Mouse (Mus musculus): ENCODE measurements at regions not wholly inside any gene's neighbourhood (a gene's known extent, or its start where the extent isn't known, plus 50 kb on each side); places are given as distances from the start of the nearest gene placed in this dataset.

DNA sequence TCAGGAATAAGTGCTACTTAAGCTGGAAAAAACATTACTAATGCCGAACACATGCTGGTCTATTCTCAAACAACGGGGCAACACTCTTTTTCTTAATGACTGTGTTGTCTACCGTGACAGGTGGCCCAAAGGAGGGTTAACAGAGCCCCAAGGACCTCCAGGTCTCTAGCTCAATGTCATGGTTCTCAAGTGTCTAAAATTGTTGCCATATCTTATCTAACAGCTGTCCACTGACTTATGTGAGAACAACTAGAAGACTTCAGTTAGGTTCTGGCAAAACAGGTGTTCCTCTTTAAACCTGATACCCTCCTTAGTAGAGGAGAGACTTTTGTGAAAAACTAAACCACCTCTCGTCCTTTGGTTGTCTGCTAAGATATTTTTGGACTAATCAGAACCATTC is 257.4 kb upstream of the Tbl1xr1 start:
- DNase-seq (ENCODE audit: low spot score) = no peak

DNA sequence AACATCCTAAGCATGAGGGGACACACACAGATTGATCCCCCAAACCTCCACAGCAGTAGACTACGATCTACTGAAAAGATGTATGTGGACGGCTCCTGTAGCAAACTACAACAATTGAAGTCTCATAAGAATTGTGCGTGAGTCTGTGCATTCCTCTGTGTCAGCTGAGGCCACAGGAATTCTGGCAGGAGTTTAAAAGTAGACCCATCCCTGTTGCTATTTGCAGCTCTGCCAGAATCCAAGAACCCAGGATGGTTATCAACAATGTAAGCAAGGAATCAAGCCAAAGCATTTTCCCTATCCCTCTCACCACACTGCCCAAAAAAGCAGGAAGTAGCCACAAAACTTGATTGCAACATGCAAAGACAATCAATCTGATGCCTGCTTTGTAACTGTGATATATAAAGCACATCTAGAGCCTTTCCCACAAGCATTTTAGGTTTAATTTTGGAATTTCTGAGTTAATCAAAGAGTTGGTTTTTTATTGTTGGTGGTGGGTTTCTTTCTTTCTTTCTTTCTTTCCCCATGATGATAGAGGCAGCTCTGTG is 256.3 kb upstream of the Tbl1xr1 start:
- DNase-seq (ENCODE audit: low spot score) = no peak

DNA sequence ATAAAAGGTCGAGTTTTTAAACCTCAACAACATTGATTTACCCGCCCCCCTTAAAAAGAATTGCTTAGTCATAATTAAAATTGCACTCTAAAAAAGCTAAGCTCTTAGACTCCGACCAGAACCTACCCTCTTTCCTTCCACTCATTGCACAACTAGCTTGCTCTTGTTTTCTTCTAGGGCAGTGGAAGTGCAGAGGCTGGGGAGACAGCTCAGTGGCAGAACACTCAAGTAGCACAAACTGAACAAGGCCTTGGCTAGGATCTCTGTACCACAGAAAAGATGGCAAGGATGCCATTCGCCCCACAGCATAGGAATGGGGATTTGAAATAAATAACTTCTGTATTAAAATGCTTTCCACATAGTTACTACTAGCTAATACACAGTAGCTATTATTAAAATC is 253.8 kb upstream of the Tbl1xr1 start:
- no peak for DNase-seq (ENCODE audit: low spot score)

DNA sequence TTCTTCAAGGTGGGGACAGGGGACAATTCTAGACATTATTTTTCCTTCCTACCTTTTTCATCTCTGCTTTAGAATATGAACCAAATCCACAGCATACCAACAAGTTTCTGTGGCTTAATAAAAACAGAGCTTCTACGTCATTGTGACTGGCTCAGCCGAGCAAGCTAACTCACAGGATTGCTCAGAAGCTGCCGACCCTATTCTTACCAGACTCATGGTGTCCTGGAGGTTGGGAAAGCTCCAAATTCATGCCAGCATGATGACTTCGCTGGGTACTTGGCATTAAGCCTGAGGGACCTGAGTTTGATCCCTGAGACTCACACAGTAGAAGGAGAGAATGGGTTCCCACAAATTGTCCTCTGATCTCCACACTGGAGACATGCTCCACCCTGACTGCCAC is 253.1 kb upstream of the Tbl1xr1 start:
- no peak for DNase-seq (ENCODE audit: low spot score)

DNA sequence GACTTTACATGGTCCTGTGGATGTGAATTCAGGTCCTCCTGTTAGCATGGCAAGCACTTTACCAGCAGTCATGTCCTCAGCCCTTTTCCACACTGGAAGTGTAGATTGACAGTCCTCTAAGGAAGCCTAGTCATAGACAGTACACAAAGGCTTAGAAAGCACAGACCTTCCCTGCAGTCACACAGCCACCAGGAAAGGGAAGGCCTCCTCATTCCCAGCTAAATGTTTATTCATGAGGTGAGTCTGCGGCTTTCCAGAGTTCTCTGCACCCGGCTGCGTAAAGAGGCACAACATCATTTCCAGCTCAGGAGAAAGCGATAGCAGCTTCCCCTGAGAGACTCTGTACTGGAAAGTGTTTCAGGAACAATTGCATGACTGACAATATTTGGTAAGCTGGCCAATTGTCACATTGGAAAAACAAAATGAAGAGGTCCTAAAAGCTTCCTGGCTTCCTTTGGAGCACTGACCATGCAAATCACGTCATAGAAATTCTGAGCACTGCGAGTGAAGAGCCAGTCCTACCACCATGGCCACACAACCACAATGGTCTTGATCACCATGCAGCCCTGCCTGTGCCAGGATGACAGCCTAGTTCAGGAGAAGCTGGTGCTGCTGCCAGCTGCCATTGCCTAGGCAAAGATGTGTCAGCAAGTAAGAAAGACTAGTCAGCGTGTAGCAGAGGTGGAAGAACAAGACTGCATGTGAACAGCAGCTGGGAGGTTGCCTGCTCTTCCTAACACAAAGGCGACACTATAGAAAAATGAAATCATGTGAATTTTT is 252.2 kb upstream of the Tbl1xr1 start:
- no peak for DNase-seq (ENCODE audit: low spot score)

DNA sequence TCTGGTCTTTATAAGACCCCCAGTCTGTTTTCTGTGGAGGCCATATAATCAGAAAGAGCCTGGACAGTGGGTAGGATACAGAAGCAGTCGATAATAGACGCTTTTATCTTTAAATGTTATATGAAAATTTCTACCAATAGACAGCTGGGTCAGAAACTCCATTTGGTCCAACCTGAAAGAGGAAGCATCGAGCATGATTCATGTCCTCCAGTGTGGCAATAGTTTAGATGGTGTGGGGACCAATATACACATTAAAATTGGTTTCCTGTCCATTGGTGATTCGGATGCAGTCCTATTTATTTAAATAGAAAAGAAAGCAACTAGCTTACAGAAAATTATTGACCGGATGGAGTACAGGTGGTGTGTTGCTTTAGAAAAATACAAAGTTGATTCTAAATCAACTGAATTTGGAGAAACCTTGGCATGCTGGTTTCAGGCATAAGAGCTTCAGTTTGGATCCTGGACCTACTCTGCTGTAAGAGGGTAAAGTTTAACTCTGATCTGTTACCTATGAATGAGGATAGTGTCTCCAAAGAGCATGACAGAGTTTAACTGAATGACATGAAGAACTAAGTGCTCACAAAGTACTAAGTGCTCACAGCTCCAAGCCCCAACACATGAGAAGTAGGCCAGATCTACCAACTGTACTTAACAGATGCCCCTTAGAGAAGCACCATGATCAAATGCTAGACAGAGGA is 251.4 kb upstream of the Tbl1xr1 start:
- DNase-seq (ENCODE audit: low spot score) = no peak

DNA sequence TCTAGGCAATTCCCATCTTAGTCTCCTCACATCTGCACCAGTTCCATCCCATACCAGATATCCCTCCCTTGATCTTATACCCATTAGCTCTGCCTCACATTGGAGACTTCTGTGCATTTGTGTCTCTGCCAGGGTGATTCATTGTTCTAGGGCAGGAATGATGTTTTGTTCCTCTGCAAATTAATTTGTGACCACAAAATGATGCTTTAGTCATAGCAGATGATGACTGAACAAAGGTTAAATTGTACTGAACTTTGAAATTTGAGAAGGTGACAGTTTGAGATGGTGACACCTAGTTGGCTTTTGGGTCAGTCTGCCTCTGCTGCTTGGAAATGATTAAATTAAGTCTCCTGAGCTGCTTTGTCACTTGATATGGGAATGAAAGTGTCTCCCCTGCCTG is 248.8 kb upstream of the Tbl1xr1 start:
- DNase-seq (ENCODE audit: low spot score) = no peak

DNA sequence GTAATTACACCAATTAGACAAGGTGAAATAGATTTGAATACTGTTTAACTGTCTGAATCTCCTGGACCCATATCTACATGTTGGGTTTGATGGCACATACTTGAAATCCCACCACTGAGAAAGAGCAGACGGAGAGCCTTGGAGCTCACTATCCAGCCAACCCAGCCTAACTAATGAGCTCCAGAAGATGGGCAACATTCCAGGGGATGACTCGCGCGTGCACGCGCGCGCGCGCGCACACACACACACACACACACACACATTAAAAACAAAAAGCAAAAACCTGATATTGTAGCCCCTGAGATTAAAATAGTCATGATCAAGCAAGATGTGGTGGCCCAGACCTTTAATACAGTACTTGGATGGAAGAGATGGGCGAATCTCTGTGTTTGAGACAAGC is 243.3 kb upstream of the Tbl1xr1 start:
- DNase-seq (ENCODE audit: low spot score) = no peak

DNA sequence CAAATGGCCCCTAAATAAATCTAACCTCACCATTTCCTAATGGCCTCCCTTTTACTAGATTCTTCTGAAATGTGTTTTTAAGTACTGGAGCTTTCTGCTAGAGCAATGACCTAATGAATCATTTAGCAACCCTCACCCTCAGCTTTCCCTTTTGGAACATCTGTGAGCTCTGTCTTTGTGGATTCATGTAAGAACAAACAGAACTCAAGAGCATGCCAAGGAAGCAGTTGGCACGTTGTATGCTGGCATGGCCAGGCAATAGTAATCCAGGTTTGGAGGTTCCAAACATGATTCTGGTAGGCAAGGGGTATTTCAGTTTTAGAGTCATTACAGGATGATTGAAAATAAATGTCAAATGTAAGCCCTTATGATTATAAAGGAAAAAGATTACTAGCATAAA is 240.9 kb upstream of the Tbl1xr1 start:
- DNase-seq (ENCODE audit: low spot score) = peak; percentile 24

DNA sequence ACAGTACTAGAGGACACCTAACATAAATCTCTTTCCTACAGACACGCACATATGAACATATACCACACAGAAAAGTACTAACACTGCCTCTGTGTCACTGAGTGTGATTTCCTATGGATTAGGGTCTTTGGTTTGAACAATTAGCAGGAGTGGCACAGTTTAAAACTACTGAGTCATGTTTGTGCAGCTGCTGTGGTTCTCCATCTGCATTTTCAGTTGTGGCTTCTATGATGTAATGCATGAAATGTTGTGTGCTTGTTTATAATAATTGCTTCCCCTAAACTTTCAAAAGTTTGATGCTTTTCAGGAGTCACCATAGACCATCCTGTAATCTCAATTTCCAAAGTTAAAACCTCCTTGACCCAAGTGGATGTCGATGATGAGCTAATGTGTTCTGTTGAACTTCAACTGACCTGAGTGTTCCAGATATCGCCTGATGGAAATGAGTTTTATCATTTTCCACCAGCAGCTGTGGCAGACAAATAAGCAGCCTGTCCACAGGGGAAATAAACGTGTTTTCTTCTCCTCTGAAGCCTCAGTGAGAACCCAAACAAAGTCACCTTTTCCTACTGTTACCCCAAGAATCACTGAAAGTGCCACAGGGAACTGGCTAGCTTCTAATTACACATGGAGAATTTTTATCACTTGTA is 239.0 kb upstream of the Tbl1xr1 start:
- no peak for DNase-seq (ENCODE audit: low spot score)

DNA sequence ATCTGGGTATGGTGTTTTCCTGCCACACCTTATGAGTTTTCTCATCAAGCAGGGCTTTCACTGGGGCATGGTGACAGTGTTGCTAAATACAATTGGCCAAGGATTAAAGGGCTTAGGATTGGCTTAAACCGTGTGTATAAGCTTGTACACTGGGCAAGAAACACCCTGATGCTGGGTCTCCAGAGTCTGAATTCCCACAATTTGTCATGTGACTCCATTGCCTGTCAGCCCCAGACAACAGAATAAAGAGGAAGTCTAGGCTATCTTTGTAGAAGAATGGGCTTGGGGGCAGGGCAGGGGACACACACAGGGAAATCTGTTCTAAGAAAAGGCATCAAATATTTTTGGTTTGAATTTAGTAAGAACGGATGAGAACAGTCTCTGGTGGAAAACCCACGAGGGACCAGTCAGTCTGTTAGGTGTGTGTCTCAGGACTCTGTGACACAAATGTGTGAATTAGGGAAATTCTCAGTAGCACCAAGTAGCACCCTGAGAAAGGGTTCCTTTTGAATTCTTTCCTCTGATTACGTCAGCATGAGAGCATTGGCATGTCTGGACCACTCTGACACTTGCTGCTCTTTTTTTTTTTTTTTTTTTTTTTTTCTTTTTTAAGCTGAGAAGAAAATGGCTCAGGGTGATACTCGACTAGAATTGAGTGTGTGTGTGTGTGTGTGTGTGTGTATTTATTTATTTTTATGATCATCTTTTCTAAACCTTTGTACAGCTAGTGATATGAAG is 235.5 kb upstream of the Tbl1xr1 start:
- peak; percentile 9 for DNase-seq (ENCODE audit: low spot score)

DNA sequence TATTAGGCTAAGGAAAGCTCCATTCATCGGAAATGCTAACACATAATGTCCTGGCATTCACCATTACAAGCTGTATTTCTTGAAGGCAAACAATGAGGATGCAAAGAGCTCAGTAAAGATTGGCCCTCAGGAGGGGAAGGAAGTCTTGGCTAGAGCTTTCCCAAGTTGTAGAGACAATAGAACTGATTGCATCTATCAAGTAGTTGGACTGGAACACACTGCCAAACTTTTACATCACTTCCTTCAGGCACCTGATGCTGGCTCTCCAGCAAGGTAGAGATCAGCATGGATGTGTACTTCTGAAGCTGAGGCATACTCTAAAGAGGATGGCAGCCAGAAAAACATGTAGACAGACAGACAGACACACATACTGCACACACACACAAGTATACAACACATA is 234.9 kb upstream of the Tbl1xr1 start:
- DNase-seq (ENCODE audit: low spot score) = no peak

DNA sequence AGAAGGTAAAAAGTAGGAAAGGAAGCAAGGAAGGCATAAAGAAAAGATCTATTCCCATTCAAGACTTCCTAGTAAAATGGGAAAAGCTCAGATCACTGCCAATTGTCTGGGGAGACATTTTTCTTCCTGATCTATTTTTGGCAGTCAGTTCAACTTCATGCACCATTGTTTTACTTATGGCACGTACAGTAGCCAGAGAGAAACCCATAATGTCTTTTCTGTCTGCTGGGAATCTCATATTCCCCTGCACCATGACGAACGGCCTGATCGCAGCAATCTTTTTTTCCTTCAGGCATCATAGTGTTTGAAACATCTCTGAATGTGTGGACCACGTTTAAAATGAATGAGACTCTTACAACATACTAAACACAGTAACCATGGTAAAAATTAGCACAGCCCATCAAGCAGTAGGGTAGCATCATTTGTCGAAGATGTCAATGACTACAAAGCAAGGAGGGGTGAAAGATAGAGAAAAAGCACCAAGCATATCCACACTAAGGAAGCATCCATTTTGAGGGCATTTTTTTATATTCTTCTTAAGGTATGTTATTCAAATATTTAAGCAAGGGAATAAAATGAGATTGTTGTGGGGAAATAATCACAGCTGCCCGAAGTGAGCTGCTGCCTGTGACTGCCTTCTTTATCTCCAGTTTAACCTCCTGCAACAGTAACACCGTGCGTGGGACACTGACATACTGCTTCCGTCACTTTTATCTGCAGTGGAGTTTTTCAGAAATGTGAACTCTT is 233.7 kb upstream of the Tbl1xr1 start:
- DNase-seq (ENCODE audit: low spot score) = no peak

DNA sequence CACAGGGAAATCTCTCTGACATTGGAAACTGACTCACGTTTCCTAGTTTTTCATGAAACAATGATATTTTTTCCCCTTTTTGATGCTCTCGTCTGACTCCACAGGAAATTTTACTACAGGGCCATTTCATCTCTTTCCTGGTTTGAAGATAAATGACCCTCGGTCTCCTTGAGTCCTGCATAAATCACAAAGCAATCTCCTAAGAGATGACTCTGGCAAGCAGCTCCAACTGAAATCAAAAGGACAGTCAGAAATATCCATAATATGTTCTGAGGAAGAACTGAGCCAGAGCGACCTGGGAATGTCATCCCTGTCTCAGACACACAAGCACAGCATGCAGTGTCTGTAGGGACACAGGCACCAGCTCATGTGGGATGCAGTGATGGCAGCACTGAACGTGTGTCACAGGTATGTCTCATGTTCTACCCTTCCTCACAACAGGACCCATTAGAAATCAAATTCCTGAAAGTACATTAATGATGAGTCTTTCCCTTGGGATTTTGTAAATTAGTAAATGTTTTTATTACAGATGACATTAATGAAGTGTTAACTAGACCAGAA is 233.1 kb upstream of the Tbl1xr1 start:
- no peak for DNase-seq (ENCODE audit: low spot score)

DNA sequence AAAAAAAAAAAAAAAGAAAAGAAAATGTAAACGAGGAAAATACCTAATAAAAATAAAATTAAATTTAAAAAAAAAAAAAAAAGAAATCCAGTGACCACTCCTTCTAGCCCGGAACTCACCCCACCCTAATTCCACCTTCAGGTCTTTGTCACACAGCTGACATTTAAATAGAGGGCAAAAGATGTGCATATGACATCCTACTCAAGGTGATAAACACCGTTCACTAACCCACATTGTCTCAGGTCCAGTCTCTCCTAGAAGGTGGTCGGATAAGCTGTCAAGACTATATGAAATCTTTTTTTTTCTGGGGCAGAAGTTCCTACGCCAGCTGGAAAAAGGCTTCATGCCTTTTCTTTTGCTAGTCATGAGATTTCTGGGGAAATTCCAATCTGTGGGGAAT is 226.6 kb upstream of the Tbl1xr1 start:
- DNase-seq (ENCODE audit: low spot score) = no peak

DNA sequence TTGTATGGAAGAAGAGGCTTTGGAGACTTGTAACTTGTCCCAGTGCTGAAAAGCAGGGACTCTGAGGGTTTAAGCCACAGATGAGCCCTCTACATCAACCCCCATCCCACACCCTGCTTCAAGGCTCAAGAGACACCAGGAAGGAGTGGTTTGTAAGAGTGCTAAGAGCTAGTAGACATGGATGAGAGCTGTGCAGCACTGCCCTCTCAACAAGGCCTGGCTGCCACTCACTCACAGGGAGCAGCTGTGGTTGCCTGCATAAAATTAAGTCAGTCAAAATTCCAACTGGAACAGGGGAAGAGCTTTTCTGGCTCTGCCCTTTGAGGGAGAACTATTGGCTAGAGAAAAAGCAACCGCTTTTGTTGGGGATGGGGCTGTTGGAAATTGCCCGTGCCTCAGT is 225.5 kb upstream of the Tbl1xr1 start:
- DNase-seq (ENCODE audit: low spot score) = no peak

DNA sequence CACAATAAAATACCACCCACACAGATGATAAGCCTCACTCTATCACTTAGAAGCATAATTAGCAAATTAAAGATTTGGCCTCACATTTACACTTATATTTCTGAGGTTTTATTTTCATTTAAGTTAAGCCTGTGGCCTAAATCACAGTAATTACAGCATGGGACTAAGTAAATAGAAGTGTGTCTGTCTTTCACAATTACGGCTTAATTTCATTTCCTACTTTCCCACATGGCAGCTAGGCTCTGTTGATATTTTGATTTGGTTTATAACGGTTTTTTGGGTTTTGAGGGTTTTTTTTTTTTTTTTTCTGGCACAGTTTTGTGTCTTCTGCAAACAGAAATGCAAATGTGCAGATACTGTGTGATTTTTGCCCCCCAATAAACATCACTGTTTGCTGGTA is 222.1 kb upstream of the Tbl1xr1 start:
- no peak for DNase-seq (ENCODE audit: low spot score)

DNA sequence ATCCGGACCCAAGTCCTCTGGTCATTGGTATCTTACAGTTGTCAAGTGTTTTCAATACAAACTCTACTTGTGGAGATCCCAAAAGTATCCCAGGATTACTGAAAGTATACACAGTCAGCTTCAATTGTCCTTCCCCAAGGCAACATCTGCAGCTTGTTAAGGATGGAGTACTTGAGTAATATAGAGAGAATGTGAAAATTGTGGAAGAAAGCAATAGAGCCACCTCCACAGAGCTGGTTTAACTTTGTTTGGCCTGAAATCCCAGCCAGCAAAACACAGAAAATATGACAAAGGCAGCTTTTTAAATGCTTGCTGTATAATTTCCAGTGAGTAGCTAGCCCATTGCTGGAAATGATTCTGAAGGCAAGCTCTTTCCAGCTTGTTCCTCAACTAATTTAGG is 217.0 kb upstream of the Tbl1xr1 start:
- DNase-seq (ENCODE audit: low spot score) = no peak

DNA sequence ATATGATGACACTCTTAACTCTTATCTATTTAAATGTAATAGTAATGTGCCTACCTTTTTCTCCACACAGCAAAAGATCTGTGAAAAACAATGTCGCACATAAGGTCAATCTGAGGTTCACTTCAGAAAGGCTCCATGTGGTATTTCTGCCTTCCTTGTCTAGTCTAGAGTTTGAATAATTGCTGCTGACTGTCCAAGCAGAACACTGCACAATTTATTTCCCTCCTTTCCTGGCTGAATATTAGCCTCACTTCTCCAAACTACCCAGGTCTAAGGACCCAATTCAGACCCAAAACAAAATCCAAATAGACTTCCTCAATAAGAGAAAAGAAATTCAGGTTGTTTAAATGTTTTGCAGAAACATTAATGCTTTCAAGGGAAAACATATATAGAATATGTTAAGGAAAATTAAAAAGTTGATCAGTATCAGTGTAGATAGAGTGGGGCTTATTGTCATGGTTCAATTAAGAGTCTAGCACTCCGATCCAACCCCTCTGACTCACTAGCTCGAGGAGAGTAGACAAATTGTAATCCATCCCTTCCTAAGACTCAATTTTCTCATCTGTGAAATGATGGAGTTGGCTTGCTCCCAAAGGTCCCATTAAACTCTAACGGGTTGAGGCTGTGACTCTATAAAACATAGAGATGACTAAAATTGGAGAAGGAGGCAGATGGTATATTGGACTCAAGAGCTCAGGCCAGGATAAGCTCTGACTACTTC is 215.4 kb upstream of the Tbl1xr1 start:
- no peak for DNase-seq (ENCODE audit: low spot score)

DNA sequence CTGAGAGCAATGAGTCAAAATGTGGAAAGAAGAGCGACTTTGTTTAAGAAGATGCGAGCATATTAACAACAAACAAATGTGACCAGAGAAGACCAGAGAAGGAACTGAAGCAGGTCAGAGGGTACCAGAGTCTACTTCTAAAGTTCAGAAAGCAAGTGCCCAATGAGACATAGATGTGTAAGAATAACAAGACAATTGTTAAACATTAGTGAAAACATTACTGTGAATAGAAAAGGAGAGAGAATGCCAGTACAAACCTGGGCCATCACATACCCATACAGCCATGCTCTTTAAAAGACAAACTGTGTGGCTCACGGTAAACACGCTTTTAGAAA is 214.8 kb upstream of the Tbl1xr1 start:
- DNase-seq (ENCODE audit: low spot score) = no peak

DNA sequence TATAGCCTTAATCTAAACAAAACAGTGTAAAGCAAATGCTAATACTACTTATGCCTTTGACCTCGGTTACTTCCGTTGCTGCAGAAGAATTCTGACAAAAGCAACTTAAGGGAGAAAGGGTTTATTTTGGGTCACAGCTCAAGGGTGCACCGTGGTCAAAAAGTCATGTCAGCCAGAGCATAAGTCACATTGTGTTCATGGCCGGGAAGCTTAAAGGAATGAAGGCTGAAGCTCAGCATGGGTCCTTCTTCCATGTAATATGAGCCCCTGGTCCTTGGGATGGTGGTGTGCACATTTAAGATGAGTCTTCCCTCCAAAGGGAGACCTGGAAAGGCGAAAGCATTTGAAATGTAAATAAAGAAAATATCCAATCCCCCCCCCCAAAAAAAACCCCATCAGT is 212.1 kb upstream of the Tbl1xr1 start:
- no peak for DNase-seq (ENCODE audit: low spot score)

All from layer of hippocampus, adult 11-12 months (tissue).